Mouse (Mus musculus) erythroid progenitor cell, adult 5-6 weeks (primary cell): ENCODE measurements around the gene Oprd1. TPM values are rescaled to one million over a fixed set of nuclear protein-coding genes. Genes with fewer than 3 reads are reported as not detected.

Experiments used
- ATAC-seq: replicated peaks from 2 replicates; pipeline ENCODE4 v1.8.0; 2016; ENCODE audit warnings: moderate number of reproducible peaks, mild to moderate bottlenecking, moderate TSS enrichment, inconsistent platforms; ENCODE audit not compliant: poor library complexity, low FRiP score, severe bottlenecking
- total RNA-seq, 2 experiments: library from RNA; stranded (forward) in 1 of 2; stranded (reverse) in 1 of 2; fragments of 150-400 nt in 1 of 2; fragments of 186-747, 209-891 nt in 1 of 2; gene quantifications; 2 replicates each; pipeline versions ENCODE4 v1.2.3 to v1.2.4; 2015 to 2017; ENCODE audit warnings: low replicate concordance in 2 of 2

The Oprd1 gene
- total RNA-seq, 2 experiments from 2014 or later, result not detected

GRCm38 (mm10) chr4:132065578-132065977, 78.7 kb downstream of the Oprd1 start:
- ATAC-seq, result no peak

DNA sequence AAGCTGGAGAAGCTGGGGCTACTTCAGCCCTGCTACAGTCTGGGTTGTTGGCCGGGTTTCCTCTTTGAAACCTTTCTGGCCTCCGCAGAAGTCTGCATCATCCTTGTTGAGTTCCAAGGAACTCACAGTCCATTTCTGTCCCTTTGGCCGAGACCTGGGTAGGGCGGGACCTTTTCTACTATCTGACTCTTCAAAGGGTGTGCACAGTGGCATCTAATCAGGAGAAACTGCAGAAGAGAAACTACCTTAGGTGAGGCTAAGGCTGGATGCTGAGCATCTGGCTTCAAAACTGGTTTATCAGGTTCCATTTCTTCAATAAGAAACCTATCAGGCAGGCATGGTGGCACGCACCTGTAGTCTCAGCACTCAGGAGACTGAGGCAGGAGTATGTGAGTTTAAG, 79.7 kb downstream of the Oprd1 start:
- no peak for ATAC-seq

- ATAC-seq, result no peak
Observed at GRCm38 (mm10) chr4:132062934-132063884, 81.1 kb downstream of the Oprd1 start.

DNA sequence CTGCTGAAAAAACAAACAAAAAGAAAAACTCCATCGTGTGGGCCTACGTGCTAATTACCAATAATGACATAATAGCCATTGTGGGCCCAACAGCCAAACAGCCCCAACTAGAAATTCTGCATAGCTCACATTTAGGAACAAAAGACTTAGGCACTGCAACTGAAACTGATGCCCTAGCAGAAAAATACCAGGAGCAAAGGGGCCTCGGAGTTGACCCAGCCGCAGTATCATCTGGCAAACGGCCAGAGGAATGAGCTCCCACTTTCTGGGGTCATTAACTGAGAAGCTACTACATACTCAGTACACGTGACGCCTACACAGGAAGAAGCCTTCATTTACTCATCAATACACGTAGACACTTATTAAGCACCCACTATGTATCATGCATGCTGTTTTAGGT, 82.0 kb downstream of the Oprd1 start:
- ATAC-seq, result no peak

Other genes starting within 250 kb of the Oprd1 start
- gene Tmem200b, start 222.7 kb downstream of the Oprd1 start, total RNA-seq (2015; ENCODE audit: low replicate concordance), result not detected in 2 replicates
- not detected in 2 replicates for gene Tmem200b, start 222.7 kb downstream of the Oprd1 start, total RNA-seq (2017; ENCODE audit: low replicate concordance)
- gene Gm10300, start 69.8 kb downstream of the Oprd1 start, total RNA-seq (2015; ENCODE audit: low replicate concordance), result not detected in 2 replicates
- gene Gm10300, start 69.8 kb downstream of the Oprd1 start, total RNA-seq (2017; ENCODE audit: low replicate concordance), result 0.64 and 1.4 TPM in 2 replicates
- gene Epb41, start 69.2 kb downstream of the Oprd1 start, total RNA-seq (2015; ENCODE audit: low replicate concordance), result 679 and 755 TPM in 2 replicates
- gene Epb41, start 69.2 kb downstream of the Oprd1 start, total RNA-seq (2017; ENCODE audit: low replicate concordance), result 876 and 895 TPM in 2 replicates
- 27.8 and 33.5 TPM in 2 replicates for gene Ythdf2, start 67.8 kb upstream of the Oprd1 start, total RNA-seq (2015; ENCODE audit: low replicate concordance)
- gene Ythdf2, start 67.8 kb upstream of the Oprd1 start, total RNA-seq (2017; ENCODE audit: low replicate concordance), result 27.2 and 29.4 TPM in 2 replicates
- 40.4 and 49.9 TPM in 2 replicates for gene Gmeb1, start 117.1 kb upstream of the Oprd1 start, total RNA-seq (2015; ENCODE audit: low replicate concordance)
- gene Gmeb1, start 117.1 kb upstream of the Oprd1 start, total RNA-seq (2017; ENCODE audit: low replicate concordance), result 31.5 and 39.5 TPM in 2 replicates
- gene Taf12, start 129.9 kb upstream of the Oprd1 start, total RNA-seq (2015; ENCODE audit: low replicate concordance), result 19.3 and 30.6 TPM in 2 replicates
- 14.9 and 38.3 TPM in 2 replicates for gene Taf12, start 129.9 kb upstream of the Oprd1 start, total RNA-seq (2017; ENCODE audit: low replicate concordance)
- gene Rab42, start 158.9 kb upstream of the Oprd1 start, total RNA-seq (2015; ENCODE audit: low replicate concordance), result not detected in 2 replicates
- not detected in 2 replicates for gene Rab42, start 158.9 kb upstream of the Oprd1 start, total RNA-seq (2017; ENCODE audit: low replicate concordance)
- gene Trnau1ap, start 185.1 kb upstream of the Oprd1 start, total RNA-seq (2015; ENCODE audit: low replicate concordance), result 13.0 and 18.0 TPM in 2 replicates
- 8.9 and 14.1 TPM in 2 replicates for gene Trnau1ap, start 185.1 kb upstream of the Oprd1 start, total RNA-seq (2017; ENCODE audit: low replicate concordance)
- 27.0 and 42.3 TPM in 2 replicates for gene Rcc1, start 209.1 kb upstream of the Oprd1 start, total RNA-seq (2015; ENCODE audit: low replicate concordance)
- 36.5 and 47.0 TPM in 2 replicates for gene Rcc1, start 209.1 kb upstream of the Oprd1 start, total RNA-seq (2017; ENCODE audit: low replicate concordance)